Mouse (Mus musculus): ENCODE measurements around the gene Mob1b.

Mob1b gene

GRCm38 (mm10) chr5:88720116-88721002 lies at the start of gene Mob1b:
Gene Mob1b (plus strand): TSS chr5:88720855.
- peak; percentile 100 for DNase-seq

GRCm38 (mm10) chr5:88674703-88675442 lies 45.8 kb upstream of the Mob1b start:
- no peak for DNase-seq

DNA sequence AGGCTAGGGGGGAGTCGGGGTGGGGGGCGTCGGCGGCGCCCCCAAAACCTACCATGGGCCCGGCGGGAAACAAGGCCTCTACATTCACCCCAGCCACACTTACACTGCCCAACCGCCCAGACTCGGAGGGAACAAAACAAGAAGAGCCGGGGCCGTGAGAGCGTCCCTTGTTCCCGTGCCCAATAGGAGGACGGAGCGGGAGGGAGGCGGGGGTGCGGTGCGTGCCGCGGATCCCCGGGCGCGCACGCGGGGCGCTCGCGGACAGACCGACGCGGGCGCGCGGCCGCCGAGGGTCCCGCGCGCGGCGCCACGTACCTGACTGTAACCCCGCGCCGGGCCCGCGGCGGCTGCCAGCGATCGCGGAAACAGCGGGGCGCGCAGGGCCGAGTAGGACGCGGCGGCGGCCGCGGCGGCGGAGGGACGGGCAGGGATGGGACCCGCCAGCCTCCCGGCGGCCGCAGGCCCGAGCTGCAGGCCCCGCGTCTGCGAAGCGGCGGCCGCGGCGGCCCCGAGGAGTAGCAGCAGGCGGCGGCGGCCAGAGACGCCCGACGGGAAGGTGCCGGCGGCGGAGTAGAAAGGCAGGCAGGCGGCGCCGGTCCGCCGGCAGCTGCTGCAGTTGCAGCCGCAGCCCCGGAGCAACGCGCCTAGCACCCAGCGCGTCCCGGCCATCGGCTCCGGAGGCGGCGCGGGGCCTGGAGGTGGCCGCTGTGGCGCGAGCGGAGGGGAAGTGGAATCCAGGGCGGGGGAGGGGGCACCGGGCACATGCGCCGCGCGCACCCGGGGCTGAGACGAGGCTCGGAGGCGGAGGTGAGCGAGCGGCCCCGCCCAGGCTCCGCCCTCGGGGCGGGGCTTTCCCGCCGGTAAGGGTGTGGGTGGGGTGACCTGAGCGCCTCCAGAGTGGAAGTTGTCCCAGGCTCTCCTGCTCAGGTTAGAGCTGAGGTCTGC lies 44.9 kb upstream of the Mob1b start, which contains the start of gene Grsf1:
TSS of gene Grsf1 (minus strand) at position 729 of the 945 bp plus-strand sequence.
- DNase-seq = peak; percentile 99

DNA sequence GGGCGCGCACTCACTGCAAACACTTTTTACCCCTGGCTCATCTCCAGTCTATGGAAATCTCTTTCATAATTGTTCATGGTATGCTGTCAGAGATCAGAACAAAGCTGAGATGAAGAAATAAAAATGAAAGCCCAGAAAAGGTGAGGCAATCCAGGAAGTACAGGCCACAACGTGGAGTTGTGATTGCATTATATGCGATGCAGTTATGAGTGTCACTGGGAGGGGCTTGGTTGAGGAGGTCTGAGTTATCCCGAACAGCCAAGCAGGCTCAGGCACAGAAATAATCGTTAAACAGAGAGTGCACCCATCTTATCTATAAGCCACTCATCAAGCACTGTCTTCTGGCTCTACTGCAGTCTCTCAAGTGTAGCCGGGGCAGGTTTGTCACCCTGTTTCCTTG lies 41.7 kb upstream of the Mob1b start:
- DNase-seq = peak; percentile 18

DNA sequence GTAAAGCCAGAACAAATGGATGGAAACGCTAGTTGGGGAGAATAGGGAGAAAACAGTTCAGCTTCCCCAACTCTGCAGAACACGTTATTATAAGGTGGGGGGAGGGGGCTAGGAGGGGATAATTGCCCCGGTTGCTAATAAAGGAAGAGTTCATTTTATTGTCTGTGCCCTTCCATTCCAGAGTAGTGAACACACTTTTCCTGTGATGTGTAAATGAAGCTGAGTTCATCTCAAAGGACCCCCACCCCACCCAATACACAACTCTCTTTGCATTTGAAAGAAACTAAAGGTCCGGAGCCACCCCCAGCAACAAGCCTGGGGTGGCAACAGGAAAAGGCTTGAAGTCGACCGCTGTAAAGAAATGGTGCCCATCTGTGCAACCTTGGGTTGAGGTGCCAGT lies 41.3 kb upstream of the Mob1b start:
- DNase-seq = peak; percentile 37

GRCm38 (mm10) chr5:88680567-88680966 lies 40.1 kb upstream of the Mob1b start:
- DNase-seq = peak; percentile 70

- DNase-seq = peak; percentile 52
Observed at GRCm38 (mm10) chr5:88683706-88684105, 36.9 kb upstream of the Mob1b start.

GRCm38 (mm10) chr5:88684226-88684625 lies 36.4 kb upstream of the Mob1b start:
- peak; percentile 17 for DNase-seq

DNA sequence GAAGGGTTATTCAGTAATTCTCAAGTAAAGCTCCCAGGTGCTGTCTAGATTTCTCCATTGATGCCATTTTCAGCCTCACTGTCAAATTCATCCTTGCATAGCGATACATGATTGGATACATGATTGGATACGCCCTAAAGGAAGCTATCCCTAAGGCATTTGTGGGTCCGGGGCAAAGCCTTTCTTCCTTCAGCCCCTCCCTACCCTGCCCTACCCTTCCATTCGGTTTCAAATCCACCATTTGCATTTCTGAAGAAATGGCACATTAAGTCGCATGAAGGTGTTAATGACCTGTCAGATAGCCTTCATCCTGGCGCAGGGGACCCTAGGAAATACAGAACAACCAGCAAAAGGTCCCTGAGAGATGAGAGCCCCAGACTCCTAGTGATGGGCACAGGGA lies 35.3 kb upstream of the Mob1b start:
- DNase-seq = peak; percentile 42

GRCm38 (mm10) chr5:88685745-88686299 lies 34.8 kb upstream of the Mob1b start:
- peak; percentile 40 for DNase-seq

DNA sequence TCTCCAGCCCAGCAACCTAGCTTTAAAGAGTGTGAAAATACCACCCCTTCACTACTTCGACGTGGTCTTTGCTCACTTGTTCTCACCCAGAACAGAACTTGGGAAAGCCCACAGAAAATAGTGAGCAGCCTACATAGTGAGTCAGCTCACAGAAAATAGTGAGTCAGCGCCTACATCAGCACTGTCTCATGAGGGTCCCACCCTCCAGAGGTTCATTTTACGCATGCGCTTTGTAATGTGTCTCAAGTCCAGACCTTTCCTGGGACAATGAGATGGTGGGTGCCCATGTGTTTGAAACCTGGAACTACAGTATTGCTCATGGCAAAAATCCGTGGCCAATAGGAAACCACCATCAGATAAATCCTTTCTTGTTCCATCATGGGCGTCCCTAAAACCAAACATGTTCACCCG lies 32.7 kb upstream of the Mob1b start:
- peak; percentile 29 for DNase-seq

DNA sequence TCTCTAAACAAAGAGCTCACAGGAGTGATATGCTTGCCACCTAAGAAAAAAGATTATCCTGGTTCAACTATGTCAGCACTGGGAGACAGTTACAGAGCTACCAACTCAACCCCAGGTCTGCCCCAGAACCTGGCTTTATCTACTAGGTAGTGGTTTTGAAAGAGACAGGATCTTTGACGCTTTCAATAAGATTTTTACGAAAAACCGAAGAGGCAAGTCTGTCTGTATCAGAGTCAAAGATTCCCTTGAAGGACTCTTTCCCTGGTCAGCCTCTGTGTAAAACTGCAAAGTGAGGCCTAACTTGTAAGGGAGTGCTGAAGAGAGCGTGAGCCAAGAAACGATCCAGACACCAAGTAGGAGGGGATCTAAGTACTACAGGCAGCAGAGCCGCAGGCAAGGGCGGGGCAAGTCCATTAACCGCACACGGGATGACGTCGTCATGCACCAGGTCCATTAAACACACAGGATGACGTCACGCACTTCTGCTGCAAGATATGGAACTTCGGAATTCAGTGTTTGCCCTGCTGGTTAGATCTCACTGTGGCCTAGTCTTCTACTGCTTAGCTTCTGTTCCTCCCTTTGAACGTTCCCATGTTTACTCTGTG lies 32.0 kb upstream of the Mob1b start:
- peak; percentile 44 for DNase-seq

DNA sequence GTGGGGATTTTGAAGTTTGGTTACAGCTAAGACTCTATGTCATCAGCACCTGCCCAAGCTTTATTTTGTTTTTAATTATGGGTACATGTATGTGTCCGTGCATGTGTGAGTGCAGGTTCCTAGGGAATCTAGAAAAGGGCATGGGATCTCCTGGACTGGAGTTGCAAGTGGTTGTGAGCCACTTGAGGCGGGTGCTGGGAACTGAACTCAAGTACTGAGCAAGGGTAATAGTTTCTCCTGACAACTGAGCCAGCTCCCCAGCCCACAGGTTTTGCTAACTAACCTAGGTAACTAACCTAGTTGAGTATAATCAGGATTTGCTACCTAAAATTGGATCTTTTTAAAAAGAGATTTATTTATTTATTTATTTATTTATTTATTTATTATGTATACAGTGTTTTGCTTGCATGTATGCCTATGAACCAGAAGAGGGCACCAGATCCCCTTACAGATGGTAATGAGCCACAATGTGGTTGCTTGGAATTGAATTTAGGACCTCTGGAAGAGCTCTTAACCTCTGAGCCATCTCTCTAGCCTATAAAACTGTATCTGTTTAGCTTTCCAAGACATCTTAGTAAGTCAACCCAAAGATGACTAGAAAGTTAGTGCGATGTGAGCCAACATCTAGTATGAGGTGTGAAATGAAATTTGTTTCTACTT lies 31.2 kb upstream of the Mob1b start:
- DNase-seq = peak; percentile 57

GRCm38 (mm10) chr5:88690681-88691505 lies 29.8 kb upstream of the Mob1b start:
- peak; percentile 51 for DNase-seq

- DNase-seq = peak; percentile 80
Observed at GRCm38 (mm10) chr5:88691506-88692095, 29.1 kb upstream of the Mob1b start.

DNA sequence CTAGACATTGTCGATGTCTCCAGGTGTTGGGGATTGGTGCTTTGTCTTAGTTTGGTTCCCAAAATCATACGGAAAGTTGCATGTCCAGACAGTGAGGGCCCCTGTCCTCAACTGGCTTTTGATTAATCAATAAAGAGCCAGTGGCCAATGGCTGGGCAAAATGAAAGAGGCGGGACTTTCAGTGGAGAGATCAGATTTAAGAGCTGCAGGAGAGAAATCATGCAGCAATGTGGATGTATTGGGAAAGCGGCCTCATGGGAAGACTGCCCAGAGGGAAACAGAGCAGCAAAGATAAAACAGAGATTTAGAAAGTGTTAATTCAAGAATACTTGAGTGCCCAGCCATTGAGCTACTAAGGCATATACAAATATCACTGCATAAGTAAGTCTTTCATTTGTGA lies 28.1 kb upstream of the Mob1b start:
- peak; percentile 51 for DNase-seq

DNA sequence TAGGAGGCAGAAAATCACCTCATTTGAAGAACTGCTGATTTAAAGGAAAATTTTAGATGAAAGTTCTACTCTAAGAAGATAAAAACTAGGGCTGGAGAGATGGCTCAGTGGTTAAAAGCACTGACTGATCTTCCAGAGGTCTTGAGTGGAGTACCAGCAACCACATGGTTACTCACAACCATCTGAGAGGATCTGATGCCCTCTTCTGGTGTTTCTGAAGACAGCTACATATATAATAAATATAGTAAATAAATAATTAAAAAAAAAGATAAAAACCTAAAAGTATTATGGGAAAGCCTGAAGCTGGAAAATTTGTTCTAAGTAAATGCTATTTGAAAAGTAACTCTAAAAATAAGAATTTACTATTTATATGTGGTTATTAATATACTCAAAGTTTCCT lies 27.6 kb upstream of the Mob1b start:
- no peak for DNase-seq

GRCm38 (mm10) chr5:88697291-88697690 lies 23.4 kb upstream of the Mob1b start:
- DNase-seq = peak; percentile 27

- DNase-seq = peak; percentile 62
Observed at GRCm38 (mm10) chr5:88699251-88699913, 21.3 kb upstream of the Mob1b start.

Data from heart, adult 11 months (tissue).